Mouse (Mus musculus) liver, embryonic 11.5 days (tissue): ENCODE data around the gene Ankfn1. TPM values are rescaled to one million over a fixed set of nuclear protein-coding genes. Genes with fewer than 3 reads are reported as not detected.

ENCODE experiments used
- ATAC-seq: fragments of 200-750 bp; cut with Nextera tagmentation; replicated peaks from 2 replicates; pipeline ENCODE4 v1.8.0; 2017; ENCODE audit warnings: moderate number of reproducible peaks, mild to moderate bottlenecking, moderate TSS enrichment, moderate library complexity; ENCODE audit not compliant: low FRiP score
- DNase-seq: peaks from one replicate; pipeline ENCODE4 v3.0.0-alpha.2; 2017; ENCODE audit warnings: low spot score
- H3K27ac ChIP-seq: fragments of 300-500 bp; sonication (generic); 2 replicates; pipeline ENCODE4 v1.5.1; 2014; ENCODE audit warnings: mild to moderate bottlenecking, low read depth, low read length, control low read depth
- H3K27me3 ChIP-seq: fragments of 300-500 bp; sonication (generic); replicated peaks from 2 replicates; pipeline ENCODE4 v1.6.1; 2014; ENCODE audit warnings: low read length, mixed read lengths; ENCODE audit not compliant: control insufficient read depth, insufficient read depth
- H3K36me3 ChIP-seq: fragments of 300-500 bp; sonication (generic); 2 replicates; pipeline ENCODE4 v1.6.1; 2014; ENCODE audit warnings: mild to moderate bottlenecking, low read length, moderate library complexity, mixed read lengths; ENCODE audit not compliant: control insufficient read depth, insufficient read depth
- H3K4me1 ChIP-seq: fragments of 300-500 bp; sonication (generic); replicated peaks from 2 replicates; pipeline ENCODE4 v1.6.1; 2014; ENCODE audit warnings: low read length, mixed read lengths; ENCODE audit not compliant: control insufficient read depth, insufficient read depth
- H3K4me2 ChIP-seq: fragments of 300-500 bp; sonication (generic); 2 replicates; pipeline ENCODE4 v1.6.1; 2014; ENCODE audit warnings: mild to moderate bottlenecking, control low read depth, moderate library complexity
- H3K4me3 ChIP-seq: fragments of 300-500 bp; sonication (generic); 2 replicates; pipeline ENCODE4 v1.5.1; 2014; ENCODE audit warnings: low read depth, low read length, control low read depth
- H3K9ac ChIP-seq: fragments of 300-500 bp; sonication (generic); 2 replicates; pipeline ENCODE4 v1.6.1; 2014; ENCODE audit warnings: low read depth, low read length, control low read depth
- H3K9me3 ChIP-seq: fragments of 300-500 bp; sonication (generic); 2 replicates; pipeline ENCODE4 v1.6.1; 2016; ENCODE audit warnings: low read length, inconsistent platforms, mixed read lengths; ENCODE audit not compliant: control insufficient read depth
- WGBS: fragments of 180-500 bp; shearing (Covaris S2); extraction: QIAGEN DNeasy Blood & Tissue Kit; methylation state at CpG from one replicate; pipeline ENCODE4 v1.1.7; 2014; 5-methylcytosine and 5-hydroxymethylcytosine counted together
- polyA plus RNA-seq: library from polyadenylated mRNA; unstranded; fragments of >200 nt; fragmentation: Nextera tagmentation; extraction: Ambion mirVana; gene quantifications from 2 replicates; pipeline ENCODE4 v1.2.1, GENCODE M21; 2014

Ankfn1 gene
- polyA plus RNA-seq, 1 experiment from 2014 or later = not detected

- no peak for ATAC-seq
- no peaks in the 10 kb centered on the region for H3K4me1 ChIP-seq
- no peak overlapping the region for H3K27ac ChIP-seq
- no peak overlapping the region for H3K4me3 ChIP-seq
- H3K9ac ChIP-seq = no peak overlapping the region
- H3K9me3 ChIP-seq = no peaks in the 10 kb centered on the region
- WGBS = 89% methylated on average over 4 of the region's 4 CpGs
- no peaks in the 10 kb centered on the region for H3K36me3 ChIP-seq
- no peak for DNase-seq
- no peak overlapping the region for H3K4me2 ChIP-seq
- no peaks in the 10 kb centered on the region for H3K27me3 ChIP-seq
These were observed 327.0 kb downstream of the Ankfn1 start for GRCm38 (mm10) chr11:89450406-89450805.

- Histone ChIP-seq H3K9me3 (no peaks in the 10 kb centered on the region), H3K4me3 (no peak overlapping the region), H3K9ac (no peak overlapping the region), H3K36me3 (no peaks in the 10 kb centered on the region), H3K4me1 (no peaks in the 10 kb centered on the region), H3K27ac (no peak overlapping the region), H3K4me2 (no peak overlapping the region), H3K27me3 (no peaks in the 10 kb centered on the region)
- DNase-seq = no peak
- ATAC-seq = no peak
- 83% methylated on average over 6 of the region's 6 CpGs for WGBS
These were observed 328.5 kb downstream of the Ankfn1 start for GRCm38 (mm10) chr11:89448986-89449385.

- ATAC-seq = no peak
- 78% methylated on average over 12 of the region's 12 CpGs for WGBS
These were observed 330.0 kb downstream of the Ankfn1 start for GRCm38 (mm10) chr11:89447477-89447876.

GRCm38 (mm10) chr11:89440566-89440965 lies 336.9 kb downstream of the Ankfn1 start:
- no peak overlapping the region for H3K4me3 ChIP-seq
- no peaks in the 10 kb centered on the region for H3K27me3 ChIP-seq
- DNase-seq (no peak), ATAC-seq (no peak)
- no peaks in the 10 kb centered on the region for H3K36me3 ChIP-seq
- no peak overlapping the region for H3K27ac ChIP-seq
- no peaks in the 10 kb centered on the region for H3K9me3 ChIP-seq
- H3K4me2 ChIP-seq = no peak overlapping the region
- no peaks in the 10 kb centered on the region for H3K4me1 ChIP-seq
- H3K9ac ChIP-seq = no peak overlapping the region
- WGBS = 77% methylated on average over 6 of the region's 6 CpGs

More at GRCm38 (mm10) chr11:89447477-89447876, 330.0 kb downstream of the Ankfn1 start:
- Histone ChIP-seq H3K36me3 (no peaks in the 10 kb centered on the region), H3K27ac (no peak overlapping the region), H3K27me3 (no peaks in the 10 kb centered on the region), H3K4me2 (no peak overlapping the region), H3K9me3 (no peaks in the 10 kb centered on the region), H3K9ac (no peak overlapping the region), H3K4me3 (no peak overlapping the region), H3K4me1 (no peaks in the 10 kb centered on the region)
- no peak for DNase-seq

- Histone ChIP-seq H3K27me3 (no peaks in the 10 kb centered on the region), H3K9ac (no peak overlapping the region), H3K4me3 (no peak overlapping the region), H3K4me1 (no peaks in the 10 kb centered on the region), H3K36me3 (no peaks in the 10 kb centered on the region), H3K27ac (no peak overlapping the region), H3K4me2 (no peak overlapping the region), H3K9me3 (no peaks in the 10 kb centered on the region)
- WGBS = 44% methylated on average over 3 of the region's 3 CpGs
- DNase-seq (no peak), ATAC-seq (no peak)
These were observed 353.1 kb downstream of the Ankfn1 start for GRCm38 (mm10) chr11:89424358-89424757.

GRCm38 (mm10) chr11:89422637-89423036 lies 354.8 kb downstream of the Ankfn1 start:
- no peak overlapping the region for H3K4me2 ChIP-seq
- no peaks in the 10 kb centered on the region for H3K36me3 ChIP-seq
- no peak overlapping the region for H3K9ac ChIP-seq
- no peaks in the 10 kb centered on the region for H3K9me3 ChIP-seq
- no peak for ATAC-seq
- DNase-seq = no peak
- H3K27ac ChIP-seq = no peak overlapping the region
- 81% methylated on average over 5 of the region's 5 CpGs for WGBS
- no peaks in the 10 kb centered on the region for H3K4me1 ChIP-seq
- H3K4me3 ChIP-seq = no peak overlapping the region
- no peaks in the 10 kb centered on the region for H3K27me3 ChIP-seq

GRCm38 (mm10) chr11:89420767-89421438 lies 356.6 kb downstream of the Ankfn1 start:
- ATAC-seq = no peak
- no peaks in the 10 kb centered on the region for H3K27me3 ChIP-seq
- no peaks in the 10 kb centered on the region for H3K36me3 ChIP-seq
- no peak overlapping the region for H3K9ac ChIP-seq
- no peaks in the 10 kb centered on the region for H3K4me1 ChIP-seq
- no peak overlapping the region for H3K4me2 ChIP-seq
- WGBS = 84% methylated on average over 11 of the region's 11 CpGs
- no peaks in the 10 kb centered on the region for H3K9me3 ChIP-seq
- no peak overlapping the region for H3K27ac ChIP-seq
- DNase-seq = no peak
- H3K4me3 ChIP-seq = no peak overlapping the region

GRCm38 (mm10) chr11:89419863-89420262 lies 357.6 kb downstream of the Ankfn1 start:
- no peaks in the 10 kb centered on the region for H3K4me1 ChIP-seq
- H3K4me3 ChIP-seq = no peak overlapping the region
- no peak overlapping the region for H3K27ac ChIP-seq
- H3K36me3 ChIP-seq = no peaks in the 10 kb centered on the region
- ATAC-seq = no peak
- no peak for DNase-seq
- WGBS = 67% methylated on average over 2 of the region's 2 CpGs
- no peak overlapping the region for H3K4me2 ChIP-seq
- H3K9ac ChIP-seq = no peak overlapping the region
- H3K27me3 ChIP-seq = no peaks in the 10 kb centered on the region
- no peaks in the 10 kb centered on the region for H3K9me3 ChIP-seq

GRCm38 (mm10) chr11:89418644-89419043 lies 358.8 kb downstream of the Ankfn1 start:
- no peak overlapping the region for H3K4me2 ChIP-seq
- ATAC-seq = peak; percentile 78

More at GRCm38 (mm10) chr11:89418644-89419043, 358.8 kb downstream of the Ankfn1 start:
- Histone ChIP-seq H3K4me3 (no peak overlapping the region), H3K9ac (no peak overlapping the region), H3K36me3 (no peaks in the 10 kb centered on the region), H3K27ac (no peak overlapping the region), H3K27me3 (no peaks in the 10 kb centered on the region), H3K9me3 (no peaks in the 10 kb centered on the region), H3K4me1 (no peaks in the 10 kb centered on the region)
- no peak for DNase-seq
- 60% methylated on average over 12 of the region's 12 CpGs for WGBS
